Mouse (Mus musculus) retina, postnatal 1 day (tissue): ENCODE results near the gene Ddx54.

Experiments
- DNase-seq: peaks from one replicate; pipeline ENCODE4 v3.0.0-alpha.2; 2012

Ddx54 gene

DNA sequence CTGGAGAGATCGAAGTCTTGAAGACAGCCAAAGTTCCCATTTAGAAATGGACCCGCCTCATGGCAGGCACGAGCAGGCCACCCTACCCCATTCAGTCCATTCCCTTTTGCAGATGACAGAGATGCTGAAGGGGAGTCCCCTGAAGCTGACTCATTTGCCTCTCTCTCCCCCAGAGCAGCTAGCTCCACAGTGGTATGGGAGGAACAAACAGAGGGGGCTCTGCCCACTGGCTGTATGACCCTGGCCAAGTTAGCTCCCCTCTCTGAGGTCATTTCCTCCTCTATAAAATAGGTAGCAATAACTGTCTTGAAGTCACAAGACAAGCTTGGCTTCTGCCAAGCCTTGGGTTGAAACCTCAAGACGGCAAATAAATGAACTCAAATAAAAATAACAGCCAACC is 29.0 kb upstream of the Ddx54 start:
- no peak for DNase-seq

DNA sequence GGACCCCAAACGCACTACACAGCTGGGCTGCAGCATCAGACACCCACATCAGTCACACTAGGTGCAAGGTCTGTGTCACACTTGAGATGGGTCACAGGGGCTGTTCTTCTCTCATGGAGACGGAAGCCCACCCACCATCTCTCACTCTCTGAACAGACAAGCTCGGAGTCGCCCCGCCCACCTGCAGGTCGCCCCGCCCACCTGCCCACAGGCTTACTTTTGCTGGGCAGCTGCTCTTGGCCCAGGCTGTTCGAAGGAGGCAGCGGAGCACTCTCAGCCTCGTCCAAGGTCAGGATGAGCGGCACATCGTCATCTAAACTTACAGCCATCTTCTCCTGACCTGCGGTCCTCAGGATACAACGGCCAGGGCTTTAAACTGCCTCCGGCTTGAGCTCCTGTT is 27.6 kb upstream of the Ddx54 start:
- DNase-seq: peak; percentile 44

DNA sequence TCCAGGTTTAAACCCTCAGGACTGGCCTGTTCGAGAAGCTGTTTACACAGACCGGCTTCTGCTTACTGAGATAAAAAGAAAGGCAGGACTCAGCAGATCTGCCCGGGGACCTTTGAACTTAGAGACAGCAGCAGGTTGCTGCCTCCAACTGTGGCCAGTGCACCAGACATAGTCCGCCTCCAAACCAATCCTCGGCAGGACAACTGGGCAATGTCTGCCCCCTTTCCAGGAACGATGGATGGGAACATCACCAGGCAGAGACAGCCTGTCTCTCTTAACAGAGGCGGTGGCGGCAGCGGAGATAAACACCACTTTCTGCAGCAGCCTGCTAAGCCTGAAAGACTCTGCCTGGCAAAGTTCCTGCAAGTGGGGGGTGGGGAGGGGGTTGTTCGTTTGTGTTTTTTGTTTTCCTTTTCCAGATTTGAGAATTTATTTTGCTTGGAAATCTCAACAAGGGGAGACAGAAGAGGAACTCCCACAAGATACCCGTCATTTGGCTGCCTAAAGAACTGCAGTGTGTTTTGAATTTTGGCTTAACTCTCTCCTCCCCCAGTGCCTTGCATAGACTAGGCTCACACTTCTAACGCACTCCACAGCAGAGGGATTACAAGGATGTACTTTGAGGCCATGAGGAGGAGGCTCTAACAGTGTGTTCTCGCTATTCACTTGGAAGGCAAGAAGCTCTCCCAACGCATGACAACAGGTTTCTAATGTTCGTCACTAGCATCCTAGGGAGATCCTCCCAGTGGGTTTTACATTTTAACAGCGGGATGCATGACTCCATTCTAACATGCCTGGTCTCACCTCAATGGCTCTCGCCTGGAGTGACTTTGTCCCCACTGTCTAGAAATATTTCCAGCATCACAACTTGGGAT is 25.6 kb upstream of the Ddx54 start:
- DNase-seq: no peak

DNA sequence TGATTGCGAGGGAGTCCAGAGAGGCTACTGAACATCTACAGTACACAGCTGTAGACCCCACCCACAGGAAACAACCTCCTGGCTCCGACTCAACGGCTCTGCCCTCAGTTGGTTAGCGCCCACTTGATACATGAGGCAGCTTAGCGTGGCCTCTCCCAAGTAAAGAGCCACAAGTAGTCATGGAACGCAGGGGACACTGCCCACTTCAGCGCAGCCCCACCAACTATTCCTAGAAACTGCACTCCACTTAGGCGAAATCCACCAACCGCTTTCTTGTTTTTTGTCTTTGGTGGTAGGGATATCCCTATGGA is 25.0 kb upstream of the Ddx54 start:
- no peak for DNase-seq

DNA sequence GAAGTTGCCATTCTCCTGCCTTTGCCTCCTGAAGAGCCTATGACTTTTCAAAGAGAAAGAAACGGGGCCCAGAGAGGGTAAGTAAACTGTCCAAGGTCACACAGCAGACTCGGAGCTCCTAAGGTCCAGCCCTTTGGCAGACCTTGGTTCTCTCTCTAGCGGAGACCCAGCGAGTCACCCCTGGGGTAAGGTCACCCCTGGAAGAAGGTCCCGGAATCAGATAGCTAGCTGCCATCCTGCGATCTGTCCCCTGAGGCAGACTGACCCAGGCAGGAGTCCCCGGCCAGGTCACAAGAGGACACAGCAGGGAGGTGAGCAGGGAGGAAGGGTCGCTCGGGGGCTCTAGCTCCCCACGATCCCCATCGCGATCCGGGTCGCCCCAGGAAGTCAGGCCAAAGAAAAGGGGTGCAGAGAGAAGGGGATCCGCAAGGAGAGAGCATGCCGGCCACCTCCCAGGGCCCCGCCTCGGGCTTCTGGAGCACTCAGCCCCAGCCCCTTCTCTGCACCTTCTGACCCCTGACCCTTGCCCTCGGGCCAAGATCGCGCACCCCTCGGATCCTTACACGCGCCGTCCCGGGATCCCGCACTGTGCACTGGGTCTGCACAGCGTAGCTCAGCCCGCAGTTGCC is 24.5 kb upstream of the Ddx54 start:
- no peak for DNase-seq

DNA sequence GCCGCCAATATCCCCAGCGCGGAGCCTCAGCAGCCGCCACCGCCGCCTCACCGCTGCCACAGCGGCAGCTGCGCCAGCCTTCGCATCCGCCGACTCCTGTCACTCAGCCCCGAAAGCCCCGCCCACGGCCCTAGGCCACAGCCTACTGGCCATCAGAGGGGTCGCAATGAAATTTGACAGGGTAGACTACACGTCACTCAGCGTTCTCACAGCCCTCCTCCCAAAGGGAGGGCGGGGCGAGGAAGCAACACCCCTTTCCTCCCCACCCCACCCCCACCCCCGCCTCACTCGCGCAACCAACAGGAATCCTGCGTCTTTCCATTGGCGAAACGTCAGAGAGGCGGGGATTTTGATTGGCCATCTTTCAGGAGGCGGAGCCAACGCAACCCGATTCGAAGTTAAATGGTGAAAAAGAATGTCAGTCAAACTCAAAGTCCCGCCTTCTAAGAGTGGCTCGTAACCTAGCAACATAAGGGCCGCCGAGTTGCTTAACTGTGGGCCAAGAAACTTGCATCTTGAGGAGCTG is 23.9 kb upstream of the Ddx54 start, which contains the start of the genes Tpcn1 and Iqcd:
Tpcn1 (minus strand) TSS at position 105 of the 526 bp plus-strand sequence.
Iqcd (plus strand) TSS at position 448 of the 526 bp plus-strand sequence.
- peak; percentile 100 for DNase-seq

DNA sequence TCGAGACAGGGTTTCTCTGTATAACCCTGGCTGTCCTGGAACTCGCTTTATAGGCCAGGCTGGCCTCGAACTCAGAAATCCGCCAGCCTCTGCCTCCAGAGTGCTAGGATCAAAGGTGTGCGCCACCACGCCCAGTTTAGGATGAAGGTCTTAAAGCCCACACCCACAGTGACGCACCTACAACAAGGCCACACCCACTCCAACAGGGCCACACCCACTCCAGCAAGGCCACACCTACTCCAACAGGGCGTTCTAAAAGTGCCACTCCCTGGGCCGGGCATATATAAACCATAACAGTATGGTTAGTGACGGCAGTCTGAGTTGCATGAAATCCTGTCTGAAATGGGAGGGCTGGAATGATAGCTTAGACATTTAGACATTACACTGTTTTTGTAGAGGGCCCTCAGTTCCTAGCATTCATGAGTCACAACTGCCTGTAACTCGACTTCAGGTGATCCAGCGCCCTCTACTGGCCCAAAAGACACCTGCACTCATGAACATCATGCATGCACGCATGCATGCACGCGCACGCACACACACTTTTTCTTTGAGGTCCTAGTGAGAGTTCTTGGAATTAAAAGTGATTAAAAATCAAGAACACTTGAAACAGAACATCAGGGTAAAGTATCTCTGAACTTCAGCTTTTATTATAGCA is 22.1 kb upstream of the Ddx54 start:
- DNase-seq: peak; percentile 45

DNA sequence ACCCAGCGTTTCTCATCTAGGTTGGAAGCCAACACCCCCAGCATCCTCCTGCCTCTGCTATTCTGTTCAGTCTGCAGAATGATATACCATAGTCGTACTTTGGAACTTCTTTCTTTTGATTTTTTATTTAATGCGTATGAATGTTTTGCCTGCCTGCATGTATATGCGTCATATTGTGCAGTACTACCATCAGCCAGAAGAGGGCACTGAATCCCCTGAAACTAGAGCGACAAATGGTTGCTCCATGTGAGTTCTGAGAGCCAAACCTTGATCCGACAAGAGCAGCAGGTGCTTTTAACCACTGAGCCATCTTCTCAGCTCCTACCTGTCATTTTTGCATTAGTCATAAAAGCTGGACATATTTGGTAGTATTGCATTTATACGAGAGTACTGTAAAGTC is 20.4 kb upstream of the Ddx54 start:
- DNase-seq: peak; percentile 47

DNA sequence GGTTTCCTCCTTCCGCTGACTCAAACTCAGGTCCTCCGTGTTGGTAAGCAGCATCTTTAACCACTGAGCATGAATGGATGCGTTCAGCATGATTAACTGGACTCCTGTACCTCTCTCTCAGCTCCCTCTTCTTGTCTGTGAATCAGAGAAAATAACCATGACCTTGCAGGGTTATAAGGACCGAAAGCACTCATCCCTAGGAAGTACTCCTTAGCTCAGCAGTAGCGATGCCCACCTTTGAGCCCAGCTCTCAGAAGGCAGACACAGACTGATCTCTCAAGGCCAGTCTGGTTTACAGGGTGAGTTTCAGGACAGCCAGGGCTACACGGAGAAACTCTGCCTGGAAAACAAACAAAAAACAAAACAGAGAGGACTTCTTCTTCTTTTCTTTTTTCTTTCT is 18.1 kb upstream of the Ddx54 start:
- DNase-seq: no peak

DNA sequence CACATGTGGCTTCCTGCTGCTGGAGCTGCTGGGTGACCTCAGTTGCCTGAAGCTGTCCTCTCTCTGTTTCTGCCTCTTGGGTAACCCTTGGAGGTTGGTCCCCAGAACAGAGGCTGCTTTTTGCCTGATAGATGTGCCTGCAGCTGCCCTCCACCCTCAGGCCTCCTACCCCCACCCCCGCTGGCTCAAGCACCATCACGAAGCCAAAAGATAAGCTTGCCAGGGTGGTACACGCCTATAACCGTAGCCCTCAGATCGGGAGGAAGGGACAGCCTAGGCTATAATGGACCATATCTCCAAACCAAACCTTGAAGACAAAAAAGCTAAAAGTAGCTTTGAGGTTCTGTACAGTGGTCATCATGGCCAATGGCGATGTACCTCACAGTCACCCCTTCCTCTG is 12.9 kb upstream of the Ddx54 start:
- DNase-seq: no peak

DNA sequence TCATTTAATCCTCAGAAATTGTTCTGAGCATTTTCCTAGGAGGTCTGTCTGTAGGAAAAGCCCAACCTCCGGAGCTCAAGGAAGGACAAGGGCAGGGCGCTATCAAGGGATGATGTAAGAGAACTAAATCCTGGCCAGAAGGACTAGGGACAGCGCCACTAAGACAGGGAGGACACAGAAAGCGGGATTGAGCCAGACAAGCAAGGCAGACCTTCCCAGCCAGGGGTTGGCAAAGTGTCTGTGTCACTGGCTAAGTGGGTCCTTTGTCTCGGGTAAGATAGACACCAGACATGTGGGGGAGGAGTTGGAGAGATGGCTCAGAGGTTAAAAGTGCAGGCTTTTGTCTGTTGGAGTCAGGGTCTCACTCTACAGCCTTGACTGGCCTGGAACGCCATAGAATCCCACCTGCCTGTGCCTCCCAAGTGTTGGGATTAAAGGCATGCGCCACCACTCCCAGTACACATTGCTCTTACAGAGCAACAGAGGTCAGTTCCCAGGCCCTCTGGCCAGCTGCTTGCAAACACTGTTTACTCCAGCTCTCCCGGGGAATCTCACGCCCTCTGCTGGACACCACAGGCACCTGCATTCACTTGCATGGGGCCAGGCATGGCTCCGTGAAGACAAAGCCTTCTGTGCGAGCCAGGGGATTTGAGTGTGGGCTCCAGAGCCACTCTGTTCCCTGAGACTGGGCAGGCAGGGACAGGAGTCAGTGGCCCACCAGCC is 11.4 kb upstream of the Ddx54 start:
- DNase-seq: peak; percentile 73

DNA sequence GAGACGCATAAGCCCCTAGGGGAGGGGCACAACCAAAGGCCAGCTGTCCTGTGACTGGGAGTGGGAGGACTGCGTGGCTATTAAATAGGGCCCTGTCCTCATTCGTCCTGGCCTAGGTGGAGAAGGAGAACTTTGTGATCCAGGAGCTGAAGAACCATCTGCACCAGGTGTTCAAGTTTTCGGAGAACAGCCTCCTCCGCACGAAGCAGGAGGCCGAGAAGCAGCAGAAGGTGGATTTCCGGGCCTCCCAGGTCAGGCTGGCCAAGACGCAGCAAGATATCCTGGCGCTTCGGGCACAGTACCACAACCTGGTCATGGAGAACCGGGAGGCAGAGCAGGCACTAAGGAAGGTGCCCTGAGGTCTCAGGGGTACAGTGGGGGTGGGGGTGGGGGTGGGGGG is 10.3 kb upstream of the Ddx54 start:
- no peak for DNase-seq

DNA sequence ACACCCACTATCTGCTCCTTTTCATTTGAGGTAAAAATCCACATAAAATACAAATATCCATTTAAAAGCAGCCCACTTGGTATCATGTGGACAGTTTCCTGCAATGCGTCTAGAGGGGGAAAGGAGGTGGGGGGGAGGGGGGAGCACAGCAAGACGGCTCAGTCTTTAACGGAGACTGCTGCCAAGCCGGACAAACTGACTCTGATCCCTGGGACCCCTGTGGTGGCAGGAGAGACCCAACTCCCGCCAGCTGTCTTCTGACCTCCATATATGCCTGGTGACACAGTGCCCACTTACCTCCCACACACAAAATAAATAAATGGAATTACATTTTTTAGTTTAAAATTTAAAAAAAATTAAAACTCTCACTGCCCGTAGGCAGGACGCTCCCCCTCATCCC is 9.0 kb upstream of the Ddx54 start:
- no peak for DNase-seq

DNA sequence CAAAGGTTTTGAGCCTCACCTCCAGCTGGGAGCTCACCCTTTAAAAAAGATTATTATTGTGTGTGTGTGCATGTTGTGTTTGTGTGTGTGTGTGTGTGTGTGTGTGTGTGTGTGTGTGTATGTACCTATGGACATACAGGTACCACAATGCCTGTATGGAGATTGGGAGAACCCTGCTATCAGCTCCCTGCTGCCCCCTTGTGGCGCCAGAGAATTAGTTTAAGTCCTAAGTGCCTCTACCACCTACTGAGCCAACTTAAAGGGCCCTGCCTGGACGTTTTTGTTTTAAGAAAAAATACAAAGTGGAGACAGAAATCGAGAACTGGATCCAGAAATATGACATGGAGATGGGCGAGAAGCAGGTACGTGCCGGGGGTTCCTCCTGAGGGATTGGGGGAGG is 7.7 kb upstream of the Ddx54 start:
- peak; percentile 89 for DNase-seq

DNA sequence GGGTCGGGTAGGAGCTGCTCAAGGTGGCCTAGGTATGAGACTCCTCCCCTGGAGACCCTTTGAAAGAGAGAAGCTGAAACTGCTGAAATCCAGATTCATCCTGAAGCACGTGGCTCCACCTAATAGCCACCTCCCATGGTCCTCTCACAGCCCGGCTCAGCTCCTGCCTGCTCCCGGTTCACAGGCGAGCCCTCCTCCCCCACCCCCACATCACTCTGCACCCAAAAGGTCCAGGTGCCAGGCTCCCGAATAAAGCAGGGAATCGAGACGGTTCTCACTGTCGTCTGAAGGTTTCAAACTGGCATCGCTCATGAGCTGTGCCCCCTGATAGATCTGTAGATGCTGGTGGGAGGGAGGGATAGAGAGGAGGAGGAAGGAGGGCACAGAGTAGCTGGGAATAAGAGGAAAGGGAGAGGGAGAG is 7.3 kb upstream of the Ddx54 start:
- no peak for DNase-seq

DNA sequence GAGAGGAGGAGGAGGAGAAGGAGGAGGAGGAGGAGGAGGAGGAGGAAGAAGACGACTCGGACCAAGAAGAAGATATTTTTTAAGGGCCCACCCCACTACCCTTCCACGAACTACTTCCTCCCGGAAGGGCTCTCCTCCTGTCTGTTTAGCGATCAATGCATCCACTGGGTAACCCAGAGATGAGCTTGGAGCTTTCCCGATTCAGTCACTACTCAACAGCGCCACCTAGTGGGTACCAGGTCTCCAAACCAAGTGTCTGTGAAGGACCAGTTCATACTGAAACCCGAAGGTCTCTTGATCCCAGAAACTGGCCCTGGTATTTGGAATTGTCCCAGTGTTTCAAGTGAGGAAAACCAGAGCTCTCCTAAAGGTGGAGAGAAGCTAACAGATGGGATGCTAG is 6.9 kb upstream of the Ddx54 start:
- peak; percentile 94 for DNase-seq

DNA sequence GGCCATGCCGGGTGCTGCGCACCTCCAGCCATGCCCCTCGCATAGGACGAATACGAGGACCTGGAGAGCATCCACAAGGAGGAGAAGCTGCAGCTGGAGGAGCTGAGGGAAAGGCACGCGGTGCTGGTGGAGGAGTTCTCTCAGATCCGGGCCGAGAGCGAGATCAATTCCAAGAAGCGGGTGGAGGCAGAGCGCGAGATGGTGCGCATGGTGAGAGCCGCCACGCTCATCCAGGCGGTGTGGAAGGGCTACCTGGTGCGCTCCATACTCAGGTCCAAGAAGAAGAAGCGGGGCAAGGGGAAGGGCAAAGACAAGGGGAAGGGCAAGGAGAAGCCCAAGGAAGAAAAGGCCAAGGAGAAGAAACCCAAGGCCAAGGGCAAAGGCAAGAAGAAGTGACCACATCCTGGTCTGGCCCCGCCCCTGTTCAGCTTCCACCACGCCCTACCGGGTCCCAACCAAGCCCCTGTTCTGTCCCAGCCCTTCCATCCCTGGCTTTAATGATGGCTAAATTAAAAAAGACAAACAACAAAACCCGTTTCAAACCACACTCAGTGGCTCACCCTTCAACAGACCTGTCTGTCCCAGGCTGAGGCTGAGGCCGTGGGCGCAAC is 5.8 kb upstream of the Ddx54 start:
- DNase-seq: no peak

DNA sequence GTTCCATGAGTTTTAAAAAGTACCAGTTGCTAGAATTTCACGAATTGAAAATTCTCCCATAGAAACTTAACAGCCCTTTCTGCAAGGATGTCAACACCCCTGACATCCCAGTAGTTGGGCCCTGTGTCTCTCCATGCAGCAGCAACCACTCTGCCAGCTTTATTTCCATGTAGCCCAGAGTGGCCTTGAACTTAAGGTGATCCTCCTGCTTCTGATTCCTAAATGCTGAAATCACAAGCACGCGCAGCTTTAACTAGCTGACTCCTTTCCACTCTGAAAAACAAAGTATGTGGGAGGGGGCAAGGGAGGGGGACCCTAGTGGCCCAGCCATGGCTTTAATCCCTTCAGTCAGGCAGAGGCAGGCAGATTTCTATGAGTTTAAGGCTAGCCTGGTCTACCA is 5.2 kb upstream of the Ddx54 start:
- no peak for DNase-seq

DNA sequence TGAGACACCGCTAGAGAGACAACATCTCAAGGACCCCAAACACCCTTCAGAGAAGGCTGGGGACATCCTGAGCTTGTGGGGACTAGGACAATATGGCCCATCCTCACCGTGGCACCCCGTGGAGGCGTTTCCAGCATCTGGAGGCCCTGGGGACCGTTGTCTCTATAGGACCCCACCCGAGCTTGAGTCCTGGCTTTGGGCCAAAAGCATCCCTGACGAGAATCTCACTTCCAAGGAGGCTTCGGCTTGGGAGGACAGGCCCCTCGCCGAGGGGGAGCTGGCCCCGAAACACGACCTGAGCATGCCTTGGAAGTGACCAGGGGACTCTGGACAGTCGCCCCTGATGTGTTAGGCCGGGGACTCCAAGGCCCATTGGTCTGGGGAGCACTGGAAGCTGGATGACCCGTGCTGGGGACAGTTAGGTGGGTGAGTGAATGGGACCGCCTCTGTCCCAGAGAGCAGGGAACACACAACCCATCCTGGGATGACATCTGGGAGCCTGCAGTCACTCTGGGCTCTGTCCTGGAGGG is 3.2 kb upstream of the Ddx54 start:
- no peak for DNase-seq

DNA sequence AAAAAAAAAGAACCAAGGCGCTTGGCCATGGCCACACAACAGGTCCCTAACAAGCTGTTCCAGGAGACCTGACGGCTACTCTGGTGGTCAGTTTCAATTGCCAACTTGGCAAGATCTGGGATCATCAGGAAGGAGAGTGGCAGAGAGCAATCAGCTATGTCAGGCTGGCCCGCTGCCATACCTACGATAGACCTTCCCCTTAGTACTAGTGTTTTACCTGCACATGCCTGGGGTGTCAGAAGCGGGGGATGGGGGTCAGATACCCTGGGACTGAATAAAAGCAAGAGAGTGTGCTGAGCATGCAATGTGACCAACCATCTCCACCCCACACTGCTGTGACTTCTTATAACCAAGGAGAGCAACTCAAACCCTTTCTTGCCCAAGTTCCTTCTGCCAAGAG is 1.6 kb upstream of the Ddx54 start:
- no peak for DNase-seq

DNA sequence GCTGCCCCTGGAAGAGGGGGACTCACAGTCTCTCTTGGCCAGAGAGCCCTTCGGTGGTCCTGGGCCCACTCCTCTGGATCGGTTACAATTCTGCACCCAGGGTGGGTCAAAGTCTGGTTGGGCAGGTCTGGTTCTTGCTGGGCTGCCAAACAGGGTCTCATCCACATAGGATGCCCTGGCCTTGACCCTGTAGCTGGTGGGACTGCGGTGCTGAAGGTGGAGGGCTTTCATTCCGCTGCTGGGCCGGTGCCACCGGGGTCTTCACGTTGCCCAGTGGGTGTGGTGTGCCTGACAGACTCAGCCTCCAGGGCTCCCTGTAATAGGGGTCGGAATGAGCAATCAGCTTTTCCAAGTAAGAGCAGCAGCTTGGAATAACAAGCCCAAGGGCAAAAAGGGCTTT is 1.1 kb upstream of the Ddx54 start:
- DNase-seq: no peak

DNA sequence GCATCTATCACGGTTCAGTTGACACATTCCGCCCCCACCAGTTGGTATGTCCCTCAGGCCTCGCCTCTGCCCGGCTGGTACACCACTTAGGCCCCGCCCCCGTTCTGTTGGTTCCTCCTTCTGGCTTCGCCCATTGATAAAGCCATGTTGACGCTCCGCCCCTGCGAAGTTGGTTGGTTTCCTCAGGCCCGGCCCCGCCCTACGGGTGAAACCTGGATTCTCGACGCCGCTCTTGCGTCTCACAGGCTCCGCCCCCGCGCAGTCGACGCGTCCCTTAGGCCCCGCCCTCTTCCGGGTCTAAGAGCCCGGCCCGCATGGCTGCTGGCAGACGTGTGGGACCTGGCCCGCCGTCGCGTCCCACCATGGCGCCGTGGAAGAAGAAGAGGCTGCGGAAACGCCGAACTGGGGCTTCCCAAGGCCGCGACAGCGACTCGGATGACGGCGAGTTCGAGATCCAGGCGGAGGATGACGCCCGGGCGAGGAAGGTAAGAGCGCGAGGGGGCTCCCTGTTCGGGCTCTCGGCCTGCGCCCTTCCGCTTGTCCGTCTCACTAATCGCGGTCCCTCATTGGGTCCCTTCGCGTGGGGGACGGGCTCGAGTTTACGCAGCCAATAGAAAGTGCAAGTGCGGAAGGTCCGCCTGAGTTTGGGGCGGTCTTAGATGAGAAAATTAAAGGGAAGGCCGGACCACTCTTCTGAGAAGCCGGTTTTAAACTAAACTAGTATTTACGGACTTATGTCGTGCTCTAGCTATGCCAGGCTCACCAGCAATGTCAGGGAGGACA is 474 bp downstream of the Ddx54 start:
- DNase-seq: peak; percentile 100
